Mouse (Mus musculus) bone marrow, adult 2 months (tissue): ENCODE measurements at regions not wholly inside any gene's neighbourhood (a gene's known extent, or its start where the extent isn't known, plus 50 kb on each side); places are given as distances from the start of the nearest gene placed in this dataset.

Source experiments
- CTCF ChIP-seq: fragments of 200-500 bp; IDR thresholded peaks from 2 replicates; pipeline ENCODE4 v1.5.1; 2011; ENCODE audit warnings: low read length, control low read depth; ENCODE audit not compliant: control insufficient read depth, insufficient read depth
- POLR2A ChIP-seq: fragments of 200-500 bp; IDR thresholded peaks from 2 replicates; pipeline ENCODE4 v1.6.1; 2011; ENCODE audit warnings: low read depth, mild to moderate bottlenecking, control low read depth, low read length, borderline replicate concordance; ENCODE audit not compliant: control insufficient read depth

DNA sequence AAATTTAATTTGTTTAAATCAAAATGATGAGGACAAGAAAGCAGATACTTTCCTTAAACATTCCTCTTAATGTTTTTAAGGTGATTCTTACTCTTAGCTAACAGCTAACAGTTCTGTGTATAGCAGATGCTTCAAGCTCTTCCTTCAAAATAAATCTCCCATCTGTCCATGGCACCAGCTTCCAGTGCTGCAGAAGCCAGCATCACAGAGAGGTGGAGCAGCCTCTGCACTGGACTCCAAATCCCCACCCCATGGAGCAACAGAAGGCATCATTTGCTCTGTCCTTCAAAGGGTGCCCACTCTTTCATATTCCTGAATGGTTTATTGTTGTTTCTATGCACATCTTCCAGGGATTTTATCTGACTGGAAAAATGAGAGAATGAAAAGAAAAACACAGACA, 183.1 kb downstream of the Lrrc3b start:
- no peak for TF ChIP-seq CTCF
- TF ChIP-seq POLR2A, result no peak
